In the genomic region with DNA sequence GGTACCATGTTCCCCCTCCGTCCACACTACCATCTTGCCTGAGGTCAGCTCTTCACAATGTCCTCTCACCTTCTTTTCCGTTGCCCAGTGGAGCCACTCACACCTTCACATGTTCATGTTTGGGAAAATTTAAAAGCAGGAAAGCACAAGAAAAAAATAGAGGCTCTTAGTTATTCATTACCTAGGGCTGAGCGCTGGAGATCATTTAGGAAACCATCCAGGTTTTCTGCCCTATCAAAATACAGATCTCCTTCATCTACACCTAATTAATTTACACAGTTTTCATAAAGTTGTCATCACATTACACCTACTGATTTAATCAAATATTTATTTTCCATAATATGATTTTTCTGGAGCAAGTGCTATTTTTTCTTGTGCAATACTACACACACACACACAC, we compare ENCODE assay signal across 25 mouse cellular contexts. TPM values are rescaled to one million over a fixed set of nuclear protein-coding genes. Genes with fewer than 3 reads are reported as not detected.
DNase-seq lines count a peak whose midpoint lies in the region; ATAC-seq lines count a peak whose summit lies in the region.
"Had no signal": no experiment of that assay in that cellular context is flagged by ENCODE, and none has a peak within 500 bp of the region (broad histone marks: within the 10 kb centered on the region; RNA-seq: fewer than 3 reads in every experiment).

Gene Wfdc16, minus strand, starts transcription at position 101 of the 400 bp plus-strand sequence.

- 0 out of 2 replicates have a peak, but pooled peaks cover 2% of the 10 kb centered on the region for H3K4me1 ChIP-seq in megakaryocyte, embryonic 14.5 days
- H3K4me1 ChIP-seq: embryonic facial prominence, embryonic 10.5 days; embryonic facial prominence, embryonic 12.5 days; forebrain, embryonic 15.5 days had no signal

- H3K27me3 ChIP-seq in megakaryocyte, embryonic 14.5 days (replicated peaks) = peaks cover 6% of the 10 kb centered on the region
- H3K27me3 ChIP-seq: embryonic facial prominence, embryonic 12.5 days; forebrain, embryonic 13.5 days; forebrain, embryonic 15.5 days had no signal

- H3K9me3 ChIP-seq in megakaryocyte, embryonic 14.5 days = peaks cover 16% of the 10 kb centered on the region
- H3K9me3 ChIP-seq: embryonic facial prominence, embryonic 10.5 days; embryonic facial prominence, embryonic 12.5 days; forebrain, embryonic 13.5 days; forebrain, embryonic 15.5 days had no signal

- H3K36me3 ChIP-seq in megakaryocyte, embryonic 14.5 days (replicated peaks; ENCODE audit: low read length) = no peaks in the 10 kb centered on the region
- H3K36me3 ChIP-seq: embryonic facial prominence, embryonic 10.5 days; embryonic facial prominence, embryonic 12.5 days; forebrain, embryonic 15.5 days had no signal

- peak within 1 kb of the TSS; percentile 59 for H3K4me3 ChIP-seq in megakaryocyte, embryonic 14.5 days (replicated peaks)
- H3K4me3 ChIP-seq: embryonic facial prominence, embryonic 10.5 days; embryonic facial prominence, embryonic 12.5 days; forebrain, embryonic 13.5 days; forebrain, embryonic 15.5 days had no signal

- DNase-seq in kidney, adult 9 months = peak; percentile 28
- DNase-seq in kidney, postnatal 10 days = no peak
- DNase-seq in gonadal fat pad, adult 2 months (ENCODE audit: low read depth) = no peak
- no peak for DNase-seq in adrenal gland, adult (ENCODE audit: inconsistent age in 2 of 2, low spot score in 1 of 2)
- DNase-seq: adrenal gland, adult 8-10 months; adrenal gland, postnatal 14 days; adrenal gland, postnatal 36 days; cerebellum, adult 11-12 months; cerebellum, adult 2 months; cerebellum, adult 9-10 months; cerebellum, postnatal 10 days; cerebellum, postnatal 25 days had no signal

- ATAC-seq in megakaryocyte, adult 5-6 weeks (ENCODE audit: poor library complexity, severe bottlenecking) = no peak
- ATAC-seq: forebrain, embryonic 13.5 days; forebrain, embryonic 15.5 days had no signal

RNA-seq across cellular contexts. Expression of gene Wfdc16, which starts in this region (rescaled TPM):
- not detected in 2 replicates for polyA plus RNA-seq in megakaryocyte, embryonic 14.5 days (2012; ENCODE audit: insufficient read depth, low replicate concordance)
- total RNA-seq in megakaryocyte, adult 5-6 weeks (2015) = not detected in 2 replicates
- not detected in 2 replicates for total RNA-seq in megakaryocyte, adult 5-6 weeks (2017)
- 238 and 428 TPM in 2 replicates for polyA plus RNA-seq in gonadal fat pad, adult 2 months (2012; rRNA removed)
- total RNA-seq: adrenal gland, adult 18-20 months; adrenal gland, adult 8-10 months; adrenal gland, postnatal 14 days; adrenal gland, postnatal 36 days; ES-E14; MEL had no signal
- polyA plus RNA-seq: C2C12; cerebellum, adult 2 months; cortical plate, adult 2 months; embryonic facial prominence, embryonic 10.5 days; embryonic facial prominence, embryonic 12.5 days; embryonic facial prominence, embryonic 14.5 days; forebrain, embryonic 11.5 days; forebrain, embryonic 13.5 days; forebrain, embryonic 15.5 days had no signal

Comparison
In these comparisons a context has a peak if more than half of its experiments do, and no peak if none do; other contexts are left out.
1. RNA of gene Wfdc16 (polyA plus RNA-seq): 238 to 428 TPM in gonadal fat pad, adult 2 months; not detected in megakaryocyte, embryonic 14.5 days; every median in the first group is over 100 times any median in the second.